Mouse (Mus musculus): ENCODE data around the gene Glra4. TPM values are rescaled to one million over a fixed set of nuclear protein-coding genes. Genes with fewer than 3 reads are reported as not detected.
A peak's percentile ranks its signal among the peaks of the same experiment; 100 is the strongest.

Gene Glra4
- polyA plus RNA-seq, 1 experiment from 2014 or later: not detected

DNA sequence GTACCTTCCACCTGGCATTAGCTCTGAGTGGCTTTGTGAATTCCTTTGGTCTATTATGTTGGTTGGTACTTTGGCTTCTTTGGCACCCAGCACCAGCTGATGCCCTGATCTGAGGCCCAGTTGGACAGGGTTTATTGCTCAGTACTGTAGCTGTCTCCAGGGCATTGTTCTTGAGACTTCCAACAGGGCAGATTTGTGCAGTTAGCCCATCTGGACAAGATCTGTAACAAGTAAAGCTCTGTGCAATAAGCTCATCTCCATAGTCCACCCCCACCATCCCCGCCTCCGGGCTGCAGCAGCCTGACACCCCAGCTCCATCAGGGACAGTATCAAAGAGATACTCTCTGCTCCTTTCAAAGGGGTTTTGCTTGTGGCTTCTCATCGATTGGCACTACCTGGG is 24.5 kb downstream of the Glra4 start:
- H3K4me2 ChIP-seq: no peak overlapping the region
- H3K9me3 ChIP-seq (replicated peaks): no peaks in the 10 kb centered on the region
- H3K36me3 ChIP-seq: no peaks in the 10 kb centered on the region
- ATAC-seq (ENCODE audit: low read depth) (no peak), DNase-seq (no peak)
- no peaks in the 10 kb centered on the region for H3K4me1 ChIP-seq (replicated peaks)
- no peak overlapping the region for H3K27ac ChIP-seq
- H3K9ac ChIP-seq: no peak overlapping the region
- H3K27me3 ChIP-seq: no peaks in the 10 kb centered on the region
- no peak overlapping the region for H3K4me3 ChIP-seq (replicated peaks)
- 77% methylated on average over 3 of the region's 3 CpGs for WGBS (ENCODE audit: insufficient replicate concordance)

DNA sequence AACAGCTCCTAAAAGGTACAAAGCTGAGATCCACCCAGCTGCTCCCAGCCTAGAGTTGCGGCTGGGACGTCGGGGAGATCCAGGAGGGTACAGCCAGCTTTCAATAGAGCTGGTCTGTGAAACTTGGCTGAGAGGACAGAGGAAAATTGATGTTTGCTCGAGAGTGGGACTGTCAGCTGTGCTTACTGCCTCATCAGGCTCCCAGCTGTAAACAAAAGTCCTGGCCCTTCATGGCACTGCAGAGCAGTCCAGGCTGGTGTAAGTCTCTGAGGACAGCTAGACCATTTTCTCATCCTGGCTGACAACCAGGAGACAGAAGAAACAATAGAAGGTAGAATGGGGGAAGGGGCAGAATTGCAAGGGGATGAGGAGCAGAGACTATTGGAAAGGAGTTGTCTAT is 30.6 kb downstream of the Glra4 start:
- no peaks in the 10 kb centered on the region for H3K4me1 ChIP-seq (replicated peaks)
- H3K4me2 ChIP-seq: no peak overlapping the region
- WGBS (ENCODE audit: insufficient replicate concordance): 51% methylated on average over 4 of the region's 4 CpGs
- no peak overlapping the region for H3K9ac ChIP-seq
- H3K27me3 ChIP-seq: no peaks in the 10 kb centered on the region
- H3K36me3 ChIP-seq: no peaks in the 10 kb centered on the region
- no peak for ATAC-seq (ENCODE audit: low read depth)
- no peak overlapping the region for H3K27ac ChIP-seq
- no peaks in the 10 kb centered on the region for H3K9me3 ChIP-seq (replicated peaks)
- no peak overlapping the region for H3K4me3 ChIP-seq (replicated peaks)
- DNase-seq: no peak

DNA sequence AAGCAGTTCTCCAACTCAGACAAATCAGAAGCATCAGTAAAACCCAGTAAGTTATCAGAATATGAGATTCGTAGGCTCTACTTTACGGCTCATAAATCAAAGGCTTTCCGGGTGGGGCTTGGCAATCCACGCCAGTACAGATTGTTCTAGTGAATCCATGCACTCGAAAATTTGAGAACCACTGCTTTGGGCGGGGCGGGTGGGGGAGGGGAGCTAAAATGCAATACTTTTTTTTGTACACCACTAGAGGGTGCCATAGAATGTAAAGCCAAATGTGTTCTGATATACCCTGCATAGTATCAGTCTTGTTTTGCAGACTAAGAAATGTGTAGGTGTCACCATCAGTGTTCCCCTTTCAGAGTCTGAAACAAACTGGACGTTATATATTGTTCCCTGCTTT is 35.3 kb downstream of the Glra4 start:
- Histone ChIP-seq H3K27ac (no peak overlapping the region), H3K4me2 (no peak overlapping the region), H3K9me3 (replicated peaks) (no peaks in the 10 kb centered on the region), H3K36me3 (no peaks in the 10 kb centered on the region), H3K4me3 (replicated peaks) (no peak overlapping the region), H3K4me1 (replicated peaks) (no peaks in the 10 kb centered on the region; the same call in 1 of the 2 replicates), H3K27me3 (no peaks in the 10 kb centered on the region), H3K9ac (no peak overlapping the region)
- no peak for DNase-seq
- WGBS (ENCODE audit: insufficient replicate concordance): 65% methylated on average over 8 of the region's 8 CpGs
- ATAC-seq (ENCODE audit: low read depth): no peak

DNA sequence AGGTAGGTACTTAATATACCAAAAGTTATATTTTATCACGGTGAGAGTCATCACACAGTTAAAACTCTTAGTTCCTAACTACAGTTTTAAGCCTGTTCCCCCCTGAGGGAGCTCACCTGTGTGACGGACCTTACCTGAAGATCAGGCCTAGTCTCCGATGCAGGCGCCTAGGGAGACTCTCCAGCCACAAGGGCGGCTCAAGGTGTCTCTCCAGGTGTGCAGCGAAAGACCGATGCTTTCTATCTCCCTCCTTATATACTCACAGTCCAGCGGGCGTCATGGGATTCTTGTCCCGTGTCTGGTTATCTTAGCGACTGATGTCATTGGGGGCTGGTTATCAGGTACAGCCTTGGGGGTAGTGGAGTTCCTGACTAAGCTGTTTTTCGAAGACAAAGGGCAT is 36.5 kb downstream of the Glra4 start, which contains the start of gene Morf4l2:
Gene Morf4l2, minus strand, starts transcription at position 232 of the 400 bp plus-strand sequence.
- peak within 1 kb of the TSS; percentile 73 for H3K4me2 ChIP-seq
- ATAC-seq (ENCODE audit: low read depth) (no peak), DNase-seq (no peak)
- WGBS (ENCODE audit: insufficient replicate concordance): 70% methylated on average over 12 of the region's 12 CpGs
- peak within 1 kb of the TSS; percentile 81 for H3K27ac ChIP-seq
- peak within 1 kb of the TSS; percentile 64 for H3K4me3 ChIP-seq (replicated peaks)
- H3K4me1 ChIP-seq (replicated peaks): peaks cover 5% of the 10 kb centered on the region
- no peaks in the 10 kb centered on the region for H3K27me3 ChIP-seq
- H3K9ac ChIP-seq: peak within 1 kb of the TSS; percentile 69; the same call in 1 of the 2 replicates
- 0 out of 2 replicates have a peak, but pooled peaks cover 5% of the 10 kb centered on the region for H3K36me3 ChIP-seq
- H3K9me3 ChIP-seq (replicated peaks): no peaks in the 10 kb centered on the region

DNA sequence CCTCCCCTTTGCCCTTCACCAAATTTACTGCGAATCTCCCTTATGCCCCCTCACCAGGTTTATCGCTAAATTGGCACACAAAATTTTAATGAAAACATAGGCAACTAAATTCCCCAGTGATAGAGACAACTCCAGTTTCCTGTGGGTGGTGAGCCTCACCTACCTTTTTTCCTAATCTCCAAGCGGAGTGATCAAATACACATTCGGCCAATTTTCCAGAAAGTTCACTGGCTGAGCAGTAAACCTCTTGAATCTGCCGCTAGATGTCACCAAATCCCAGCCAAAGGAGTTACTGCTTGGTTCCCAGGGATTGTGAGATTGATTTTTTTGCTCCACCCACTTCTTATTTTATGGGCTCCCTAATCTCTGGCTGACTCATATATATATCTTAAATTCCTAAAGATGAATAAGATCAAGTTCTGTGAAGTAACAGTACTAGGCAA is 37.3 kb downstream of the Glra4 start:
- Histone ChIP-seq H3K4me3 (replicated peaks) (peak overlapping the region; percentile 64), H3K4me2 (peak overlapping the region; percentile 73), H3K9me3 (replicated peaks) (no peaks in the 10 kb centered on the region), H3K9ac (peak overlapping the region; percentile 69; the same call in 1 of the 2 replicates), H3K27me3 (no peaks in the 10 kb centered on the region), H3K36me3 (0 out of 2 replicates have a peak, but pooled peaks cover 5% of the 10 kb centered on the region), H3K27ac (peak overlapping the region; percentile 81), H3K4me1 (replicated peaks) (peaks cover 8% of the 10 kb centered on the region)
- 27% methylated on average over 5 of the region's 5 CpGs for WGBS (ENCODE audit: insufficient replicate concordance)
- ATAC-seq (ENCODE audit: low read depth) (no peak), DNase-seq (peak; percentile 42)

DNA sequence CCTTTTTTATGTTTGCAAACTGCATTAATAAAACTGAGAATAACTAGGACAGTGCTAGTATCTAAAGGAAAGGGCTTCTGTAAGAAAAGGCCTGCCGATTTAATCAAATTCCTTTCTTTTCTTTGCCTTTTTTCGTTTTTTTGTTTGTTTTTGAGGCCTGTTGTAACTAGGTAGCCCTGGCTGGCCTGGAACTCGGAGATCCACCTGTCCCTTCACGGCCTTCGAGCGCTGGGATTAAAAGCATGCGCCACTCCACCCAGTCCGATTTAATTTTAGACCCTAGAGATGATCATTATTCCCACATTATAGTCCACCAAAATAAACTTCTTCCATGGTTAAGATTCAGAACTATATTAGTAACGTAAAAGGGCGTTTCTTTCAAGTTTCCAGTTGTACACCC is 37.7 kb downstream of the Glra4 start:
- no peaks in the 10 kb centered on the region for H3K27me3 ChIP-seq
- peak overlapping the region; percentile 69 for H3K9ac ChIP-seq
- H3K36me3 ChIP-seq: 0 out of 2 replicates have a peak, but pooled peaks cover 5% of the 10 kb centered on the region
- H3K4me2 ChIP-seq: peak overlapping the region; percentile 73
- H3K27ac ChIP-seq: peak overlapping the region; percentile 81
- no peaks in the 10 kb centered on the region for H3K9me3 ChIP-seq (replicated peaks)
- peak overlapping the region; percentile 64 for H3K4me3 ChIP-seq (replicated peaks)
- H3K4me1 ChIP-seq (replicated peaks): peaks cover 8% of the 10 kb centered on the region
- WGBS (ENCODE audit: insufficient replicate concordance): 14% methylated on average over 10 of the region's 10 CpGs
- DNase-seq: no peak
- no peak for ATAC-seq (ENCODE audit: low read depth)

DNA sequence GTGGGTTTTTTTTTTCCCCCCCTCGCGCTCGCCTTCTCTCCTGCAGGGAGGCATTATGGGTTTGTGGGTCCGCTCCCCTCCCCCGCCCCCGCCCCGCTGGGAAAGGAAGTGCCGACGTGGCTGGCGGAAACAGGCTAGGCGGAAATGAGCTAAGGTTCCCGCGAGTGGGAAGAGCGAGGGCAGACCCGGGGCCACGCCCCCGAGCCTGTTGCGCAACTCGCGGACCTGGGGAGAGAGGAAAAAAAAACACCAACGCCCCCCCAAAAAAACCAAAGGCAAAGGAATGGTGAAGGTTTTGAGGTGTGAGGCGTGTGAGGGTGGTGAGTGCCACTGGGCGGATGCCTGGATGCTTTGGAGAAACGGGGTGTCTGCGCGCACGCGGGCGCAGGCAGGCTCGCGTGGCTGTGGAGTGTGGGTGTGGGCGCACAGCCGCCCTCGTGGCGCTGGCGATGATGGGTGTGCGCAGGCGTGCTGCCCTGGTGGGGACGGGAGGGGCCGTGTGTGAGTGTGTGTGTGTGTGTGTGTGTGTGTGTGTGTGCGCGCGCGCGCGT is 38.2 kb downstream of the Glra4 start:
- no peaks in the 10 kb centered on the region for H3K9me3 ChIP-seq (replicated peaks)
- H3K4me3 ChIP-seq (replicated peaks): peak overlapping the region; percentile 64
- peak overlapping the region; percentile 81 for H3K27ac ChIP-seq
- 0 out of 2 replicates have a peak, but pooled peaks cover 5% of the 10 kb centered on the region for H3K36me3 ChIP-seq
- H3K27me3 ChIP-seq: no peaks in the 10 kb centered on the region
- DNase-seq: peak; percentile 63
- H3K4me2 ChIP-seq: peak overlapping the region; percentile 73
- WGBS (ENCODE audit: insufficient replicate concordance): 19% methylated on average over 45 of the region's 46 CpGs
- peak overlapping the region; percentile 69 for H3K9ac ChIP-seq
- peak; percentile 74 for ATAC-seq (ENCODE audit: low read depth)
- H3K4me1 ChIP-seq (replicated peaks): peaks cover 8% of the 10 kb centered on the region

DNA sequence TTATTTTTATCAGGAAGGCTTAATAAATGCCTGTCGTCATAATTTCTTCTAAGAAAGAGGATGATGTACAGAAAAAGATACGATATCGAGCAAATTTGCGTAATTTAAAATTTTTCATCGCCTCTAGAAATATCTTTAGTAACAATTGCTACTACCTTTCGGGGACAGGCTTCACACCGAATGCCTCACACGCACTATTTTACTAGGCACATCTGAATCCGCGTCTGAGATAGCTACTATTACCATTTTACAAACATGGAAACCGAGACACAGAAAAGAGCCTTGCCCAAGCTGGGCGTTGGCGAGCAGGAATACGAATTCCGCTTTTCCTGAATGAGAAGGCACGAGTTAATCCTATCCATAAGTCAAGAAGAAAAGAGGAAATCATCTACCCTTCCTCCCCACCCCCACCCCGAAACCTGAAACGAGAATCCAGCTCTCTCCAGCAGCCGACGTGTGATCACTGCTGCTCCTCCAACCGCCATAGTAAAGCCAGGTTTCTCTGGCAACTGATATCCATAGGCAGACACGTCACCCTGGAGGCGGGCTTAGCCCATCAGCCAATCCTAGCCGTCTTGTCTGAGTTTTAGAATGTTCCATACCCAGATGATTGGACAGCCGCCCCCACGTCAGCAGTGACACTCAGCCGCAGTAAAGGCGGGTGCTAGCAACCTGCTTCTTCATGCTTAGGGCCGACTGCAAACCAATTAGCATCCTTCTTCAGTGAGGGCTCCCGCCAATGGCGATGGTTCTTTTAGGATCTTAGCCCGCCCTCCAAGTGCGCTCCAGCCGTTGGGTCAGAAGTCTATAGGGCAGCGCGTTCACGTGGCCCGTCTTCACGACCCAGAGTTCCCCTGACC is 38.9 kb downstream of the Glra4 start:
- H3K4me1 ChIP-seq (replicated peaks): peaks cover 8% of the 10 kb centered on the region
- 14% methylated on average over 39 of the region's 39 CpGs for WGBS (ENCODE audit: insufficient replicate concordance)
- peak; percentile 90 for DNase-seq
- peak; percentile 96 for ATAC-seq (ENCODE audit: low read depth)
- no peaks in the 10 kb centered on the region for H3K27me3 ChIP-seq
- peak overlapping the region; percentile 81 for H3K27ac ChIP-seq
- peak overlapping the region; percentile 73 for H3K4me2 ChIP-seq
- H3K36me3 ChIP-seq: peaks cover 6% of the 10 kb centered on the region; the same call in 1 of the 2 replicates
- H3K9ac ChIP-seq: peak overlapping the region; percentile 75
- no peaks in the 10 kb centered on the region for H3K9me3 ChIP-seq (replicated peaks)
- H3K4me3 ChIP-seq (replicated peaks): peak overlapping the region; percentile 66

DNA sequence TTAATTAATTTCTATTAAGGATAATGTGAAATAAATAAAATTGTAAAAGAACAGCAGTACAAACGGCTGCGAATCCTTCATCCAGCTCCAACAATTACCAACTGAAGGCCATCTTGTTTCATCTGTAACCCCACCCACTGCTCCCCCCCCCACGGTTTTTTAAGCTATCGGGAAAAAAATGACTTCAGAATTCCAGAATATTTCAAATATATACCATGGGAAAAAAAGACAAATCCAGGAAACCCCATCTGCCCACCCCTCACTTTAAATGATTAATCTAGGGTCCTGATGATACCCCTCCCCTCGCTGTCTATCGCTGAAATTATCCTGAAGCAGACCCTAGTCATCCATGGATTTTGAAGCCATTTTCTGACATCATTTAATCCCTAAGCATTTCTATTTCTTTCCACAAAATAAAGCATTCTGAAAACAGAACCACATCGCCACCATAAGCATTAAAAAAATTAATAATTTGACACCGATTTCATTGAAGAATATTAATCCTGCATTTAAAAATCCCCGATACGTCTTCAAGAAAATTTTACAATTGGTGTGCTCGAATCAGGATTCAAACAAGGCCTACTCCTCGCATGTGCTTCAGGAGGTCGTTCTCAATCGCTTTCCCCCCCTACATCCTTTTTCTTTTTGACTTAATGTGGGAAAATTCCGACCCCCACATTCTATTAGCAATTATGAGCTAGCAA is 39.7 kb downstream of the Glra4 start:
- H3K4me1 ChIP-seq (replicated peaks): peaks cover 8% of the 10 kb centered on the region
- 18% methylated on average over 15 of the region's 15 CpGs for WGBS (ENCODE audit: insufficient replicate concordance)
- peak overlapping the region; percentile 75 for H3K9ac ChIP-seq
- H3K27me3 ChIP-seq: no peaks in the 10 kb centered on the region
- no peaks in the 10 kb centered on the region for H3K9me3 ChIP-seq (replicated peaks)
- no peak for DNase-seq
- H3K27ac ChIP-seq: peak overlapping the region; percentile 76
- H3K36me3 ChIP-seq: peaks cover 10% of the 10 kb centered on the region; the same call in 1 of the 2 replicates
- no peak for ATAC-seq (ENCODE audit: low read depth)
- H3K4me2 ChIP-seq: peak overlapping the region; percentile 64
- H3K4me3 ChIP-seq (replicated peaks): peak overlapping the region; percentile 66

DNA sequence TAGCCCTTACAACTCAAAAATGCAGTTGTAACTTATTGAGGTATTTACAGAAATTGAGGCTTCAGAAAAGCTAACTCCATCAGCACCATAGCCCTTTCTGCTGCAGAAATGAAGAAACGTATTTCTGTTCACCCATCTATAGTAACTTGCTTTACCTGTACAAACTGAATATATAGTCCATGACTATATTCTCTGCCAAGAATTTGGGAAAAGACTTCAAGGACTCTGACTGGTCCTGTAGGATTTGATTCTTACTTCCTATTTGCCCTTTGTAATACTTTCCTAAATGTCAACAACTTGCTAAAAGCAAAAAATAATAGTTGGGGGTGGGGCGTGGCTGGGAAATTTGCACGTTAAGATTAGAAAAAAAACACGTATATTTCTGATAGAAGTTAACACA is 47.9 kb downstream of the Glra4 start:
- no peak overlapping the region for H3K9ac ChIP-seq
- no peak overlapping the region for H3K4me3 ChIP-seq (replicated peaks)
- no peak overlapping the region for H3K4me2 ChIP-seq
- no peaks in the 10 kb centered on the region for H3K4me1 ChIP-seq (replicated peaks)
- no peaks in the 10 kb centered on the region for H3K9me3 ChIP-seq (replicated peaks)
- 67% methylated on average over 4 of the region's 4 CpGs for WGBS (ENCODE audit: insufficient replicate concordance)
- no peaks in the 10 kb centered on the region for H3K27me3 ChIP-seq
- DNase-seq (no peak), ATAC-seq (ENCODE audit: low read depth) (no peak)
- no peak overlapping the region for H3K27ac ChIP-seq
- peaks cover 19% of the 10 kb centered on the region for H3K36me3 ChIP-seq

Data from liver, embryonic 13.5 days (tissue).